Mouse (Mus musculus) liver, embryonic 13.5 days (tissue): ENCODE data around the gene Ube2v1. TPM values are rescaled to one million over a fixed set of nuclear protein-coding genes. Genes with fewer than 3 reads are reported as not detected.
"Not testable (repeated sequence)": the region's sequence is repeated elsewhere in the genome, so short reads cannot be mapped to it uniquely, and the experiment has no call there.

Source experiments
- ATAC-seq: fragments of 200-750 bp; cut with Nextera tagmentation; 2 replicates; pipeline ENCODE4 v1.8.0; 2017; ENCODE audit warnings: low read depth, mild to moderate bottlenecking, moderate number of reproducible peaks, moderate library complexity
- DNase-seq: peaks from one replicate; pipeline ENCODE4 v3.0.0; 2022
- H3K27ac ChIP-seq: fragments of 300-500 bp; sonication (generic); 2 replicates; pipeline ENCODE4 v1.5.1; 2015; ENCODE audit warnings: moderate library complexity, mild to moderate bottlenecking, inconsistent platforms
- H3K27me3 ChIP-seq: fragments of 300-500 bp; sonication (generic); 2 replicates; pipeline ENCODE4 v1.6.1; 2015; ENCODE audit warnings: mild to moderate bottlenecking, inconsistent platforms
- H3K36me3 ChIP-seq: fragments of 300-500 bp; sonication (generic); 2 replicates; pipeline ENCODE4 v1.6.1; 2015; ENCODE audit warnings: mild to moderate bottlenecking, inconsistent platforms
- H3K4me1 ChIP-seq: fragments of 300-500 bp; sonication (generic); replicated peaks from 2 replicates; pipeline ENCODE4 v1.6.1; 2015; ENCODE audit warnings: inconsistent platforms
- H3K4me2 ChIP-seq: fragments of 300-500 bp; sonication (generic); 2 replicates; pipeline ENCODE4 v1.6.1; 2015; ENCODE audit warnings: inconsistent platforms, mild to moderate bottlenecking, moderate library complexity
- H3K4me3 ChIP-seq: fragments of 300-500 bp; sonication (generic); replicated peaks from 2 replicates; pipeline ENCODE4 v1.5.1; 2015; ENCODE audit warnings: mild to moderate bottlenecking, inconsistent platforms
- H3K9ac ChIP-seq: fragments of 300-500 bp; sonication (generic); 2 replicates; pipeline ENCODE4 v1.6.1; 2015; ENCODE audit warnings: mild to moderate bottlenecking, inconsistent platforms
- H3K9me3 ChIP-seq: fragments of 300-500 bp; sonication (generic); replicated peaks from 2 replicates; pipeline ENCODE4 v1.6.1; 2016; ENCODE audit warnings: inconsistent platforms
- whole genome bisulfite sequencing: fragments of 180-500 bp; shearing (Covaris S2); methylation state at CpG from one replicate; pipeline ENCODE4 v1.1.7; 2015; ENCODE audit not compliant: insufficient replicate concordance; 5-methylcytosine and 5-hydroxymethylcytosine counted together
- polyA plus RNA-seq: library from polyadenylated mRNA; unstranded; fragments of >200 nt; fragmentation: Nextera tagmentation; extraction: Ambion mirVana; gene quantifications from 2 replicates; pipeline ENCODE4 v1.2.1, GENCODE M21; 2015

The Ube2v1 gene
- polyA plus RNA-seq, 1 experiment from 2014 or later = 205 TPM

DNA sequence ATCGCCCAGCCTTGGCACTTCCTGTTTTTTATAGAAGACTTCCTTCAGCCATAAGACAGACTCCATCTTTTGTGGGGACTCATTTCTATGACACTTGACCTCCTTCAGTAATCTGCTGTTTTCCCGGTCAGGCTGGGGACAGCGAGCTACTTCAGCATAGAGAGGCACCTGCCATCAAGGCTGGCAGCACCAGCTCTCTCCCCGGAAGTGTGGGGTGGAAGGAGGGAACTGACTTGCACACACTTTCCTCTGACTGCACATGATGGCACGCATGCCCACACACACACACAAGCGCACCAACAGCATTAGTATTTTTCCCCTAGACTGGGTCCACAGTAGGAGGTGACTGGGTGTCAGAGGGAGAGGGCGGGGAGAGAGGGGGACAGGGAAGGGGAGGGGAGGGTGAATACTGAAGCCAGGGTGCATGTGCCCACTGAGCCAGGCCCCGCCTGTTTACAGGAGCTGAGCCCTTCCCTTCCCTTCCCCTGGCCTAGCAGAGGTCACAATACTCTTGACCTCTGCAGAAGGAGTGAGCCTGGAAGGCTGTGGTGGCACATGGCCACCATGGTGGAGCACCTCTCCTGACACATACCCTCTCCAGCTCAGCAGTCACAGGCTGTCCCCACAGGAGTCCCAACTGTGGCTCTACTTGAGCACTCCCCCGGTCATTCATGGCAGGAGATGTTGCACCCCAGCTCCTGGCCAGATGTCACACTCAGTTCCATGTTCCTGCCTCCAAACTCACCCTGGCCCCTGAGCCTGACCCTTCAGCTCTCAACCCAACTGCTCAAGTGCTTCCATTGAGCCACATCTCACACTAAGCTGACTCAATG, 10.4 kb downstream of the Ube2v1 start:
- no peaks in the 10 kb centered on the region for H3K27me3 ChIP-seq
- H3K9ac ChIP-seq = peak overlapping the region; percentile 20
- peak; percentile 25; the same call in 1 of the 2 replicates for ATAC-seq
- peaks cover 77% of the 10 kb centered on the region for H3K36me3 ChIP-seq
- no peak for DNase-seq
- H3K27ac ChIP-seq = peak overlapping the region; percentile 65
- no peak overlapping the region for H3K4me2 ChIP-seq
- H3K4me1 ChIP-seq = peaks cover 74% of the 10 kb centered on the region
- 82% methylated on average over 8 of the region's 9 CpGs for WGBS
- no peaks in the 10 kb centered on the region for H3K9me3 ChIP-seq
- no peak overlapping the region for H3K4me3 ChIP-seq

DNA sequence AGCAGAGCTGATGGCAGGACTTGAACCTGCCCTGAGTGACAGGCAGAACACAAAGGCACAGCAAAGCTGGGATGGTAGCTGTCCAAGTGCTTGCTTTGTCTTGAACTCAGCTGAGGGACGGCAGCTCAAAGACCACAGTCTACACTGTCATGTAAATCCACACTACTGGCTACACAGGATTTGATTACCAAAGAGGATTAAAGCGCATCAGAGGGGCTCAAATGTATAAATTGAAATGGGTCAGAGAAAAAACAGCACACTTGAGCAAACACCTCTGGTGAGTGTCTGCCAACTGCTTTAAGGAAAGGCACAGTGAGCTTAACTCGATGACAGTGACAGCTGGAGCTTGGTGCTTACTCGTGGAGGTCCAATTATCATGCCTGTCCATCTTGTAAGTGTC, 14.4 kb downstream of the Ube2v1 start:
- 69% methylated on average over 4 of the region's 4 CpGs for WGBS
- no peak for ATAC-seq

DNA sequence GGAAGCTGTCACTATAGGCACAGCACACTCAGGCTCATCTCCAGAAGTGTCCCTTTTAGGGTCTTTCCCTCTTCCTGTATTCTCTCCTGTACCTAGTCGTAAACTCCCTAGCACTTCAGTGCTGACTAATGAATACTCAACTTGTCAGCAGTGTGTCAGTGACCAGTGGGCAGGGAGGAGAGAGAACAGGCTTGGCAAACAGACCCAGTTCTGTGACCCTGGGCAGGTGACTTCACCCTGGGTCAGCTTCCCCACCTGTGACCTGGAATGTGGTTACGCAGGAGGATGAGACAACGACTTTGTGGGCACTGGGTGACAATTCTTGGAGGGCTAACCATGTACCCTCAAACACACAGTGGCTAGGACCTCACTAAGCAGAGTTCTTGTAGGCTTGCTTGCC, 14.9 kb downstream of the Ube2v1 start:
- peaks cover 44% of the 10 kb centered on the region for H3K4me1 ChIP-seq
- ATAC-seq (no peak), DNase-seq (no peak)
- no peak overlapping the region for H3K4me3 ChIP-seq
- H3K36me3 ChIP-seq = peaks cover 88% of the 10 kb centered on the region
- H3K4me2 ChIP-seq = no peak overlapping the region
- H3K27me3 ChIP-seq = no peaks in the 10 kb centered on the region
- WGBS = 88% methylated on average over 3 of the region's 3 CpGs
- H3K9me3 ChIP-seq = no peaks in the 10 kb centered on the region
- no peak overlapping the region for H3K9ac ChIP-seq
- H3K27ac ChIP-seq = no peak overlapping the region

More for the DNA sequence above, 14.4 kb downstream of the Ube2v1 start:
- Histone ChIP-seq H3K9ac (no peak overlapping the region), H3K27me3 (no peaks in the 10 kb centered on the region), H3K27ac (no peak overlapping the region), H3K4me3 (no peak overlapping the region), H3K36me3 (peaks cover 88% of the 10 kb centered on the region), H3K4me2 (no peak overlapping the region), H3K9me3 (no peaks in the 10 kb centered on the region), H3K4me1 (peaks cover 44% of the 10 kb centered on the region)
- DNase-seq = no peak

DNA sequence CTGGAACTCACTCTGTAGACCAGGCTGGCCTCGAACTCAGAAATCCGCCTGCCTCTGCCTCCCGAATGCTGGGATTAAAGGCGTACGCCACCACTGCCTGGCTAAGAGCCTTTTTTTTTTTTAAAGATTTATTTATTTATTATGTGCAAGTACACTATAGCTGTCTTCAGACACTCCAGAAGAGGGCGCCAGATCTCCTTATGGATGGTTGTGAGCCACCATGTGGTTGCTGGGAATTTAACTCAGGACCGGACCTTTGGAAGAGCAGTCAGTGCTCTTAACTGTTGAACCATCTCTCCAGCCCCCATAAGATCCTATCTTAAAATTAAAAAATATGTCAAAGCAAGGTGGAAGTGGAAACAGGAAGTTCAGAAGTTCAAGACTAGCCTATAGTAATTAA, 18.6 kb downstream of the Ube2v1 start:
- H3K36me3 ChIP-seq = peaks cover 94% of the 10 kb centered on the region
- not testable (repeated sequence) for H3K4me3 ChIP-seq, H3K27ac ChIP-seq, H3K9ac ChIP-seq, H3K4me2 ChIP-seq, ATAC-seq, DNase-seq, H3K27me3 ChIP-seq, H3K9me3 ChIP-seq
- WGBS = 92% methylated on average over 7 of the region's 7 CpGs
- peaks cover 30% of the 10 kb centered on the region for H3K4me1 ChIP-seq

DNA sequence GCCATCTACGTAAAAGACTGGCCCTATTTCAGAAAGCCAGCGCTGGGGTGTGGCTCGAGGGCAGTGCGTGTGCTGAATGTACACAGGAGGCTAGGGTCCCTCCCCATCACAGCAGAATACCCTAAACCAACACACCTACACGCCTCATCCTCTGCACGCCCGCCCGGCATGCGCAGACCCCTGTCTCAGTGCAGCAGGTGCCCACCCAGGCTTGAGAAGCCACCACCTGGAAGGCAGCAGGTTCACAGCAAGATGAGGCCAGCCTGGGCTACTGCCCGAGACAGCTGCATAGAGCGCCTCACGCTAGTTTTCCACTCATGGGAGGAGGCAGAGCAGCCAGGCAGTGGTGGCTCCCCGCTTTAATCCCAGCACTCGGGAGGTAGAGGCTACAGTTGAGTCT, 19.8 kb downstream of the Ube2v1 start:
- no peaks in the 10 kb centered on the region for H3K9me3 ChIP-seq
- no peaks in the 10 kb centered on the region for H3K27me3 ChIP-seq
- peaks cover 88% of the 10 kb centered on the region for H3K36me3 ChIP-seq
- no peak overlapping the region for H3K4me2 ChIP-seq
- H3K4me3 ChIP-seq = no peak overlapping the region
- H3K4me1 ChIP-seq = peaks cover 27% of the 10 kb centered on the region
- no peak for ATAC-seq
- no peak overlapping the region for H3K9ac ChIP-seq
- no peak overlapping the region for H3K27ac ChIP-seq
- DNase-seq = no peak
- WGBS = 92% methylated on average over 14 of the region's 14 CpGs

DNA sequence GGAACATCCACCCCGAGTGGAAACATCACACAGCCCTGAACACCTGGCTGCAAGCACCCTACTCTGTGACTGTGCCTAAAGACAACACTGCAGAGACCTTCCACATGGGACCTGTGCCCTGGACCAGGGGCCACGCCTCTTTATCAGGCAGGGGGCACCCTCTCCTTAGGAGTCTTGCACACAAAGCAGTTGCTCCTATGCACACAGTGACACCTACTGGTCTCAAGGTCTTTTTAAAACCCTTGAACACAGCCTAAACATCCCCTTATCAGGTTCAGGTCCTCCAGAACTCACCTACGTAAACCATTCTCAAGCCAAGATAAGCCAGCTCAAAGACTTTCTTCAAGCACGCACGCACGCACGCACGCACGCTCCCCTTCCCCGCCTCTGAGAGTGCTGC, 20.6 kb downstream of the Ube2v1 start:
- no peak overlapping the region for H3K4me3 ChIP-seq
- peaks cover 88% of the 10 kb centered on the region for H3K36me3 ChIP-seq
- DNase-seq (no peak), ATAC-seq (peak; percentile 49)
- no peak overlapping the region for H3K4me2 ChIP-seq
- H3K27me3 ChIP-seq = no peaks in the 10 kb centered on the region
- peaks cover 30% of the 10 kb centered on the region for H3K4me1 ChIP-seq
- no peak overlapping the region for H3K9ac ChIP-seq
- WGBS = 60% methylated on average over 10 of the region's 10 CpGs
- no peak overlapping the region for H3K27ac ChIP-seq
- H3K9me3 ChIP-seq = no peaks in the 10 kb centered on the region

DNA sequence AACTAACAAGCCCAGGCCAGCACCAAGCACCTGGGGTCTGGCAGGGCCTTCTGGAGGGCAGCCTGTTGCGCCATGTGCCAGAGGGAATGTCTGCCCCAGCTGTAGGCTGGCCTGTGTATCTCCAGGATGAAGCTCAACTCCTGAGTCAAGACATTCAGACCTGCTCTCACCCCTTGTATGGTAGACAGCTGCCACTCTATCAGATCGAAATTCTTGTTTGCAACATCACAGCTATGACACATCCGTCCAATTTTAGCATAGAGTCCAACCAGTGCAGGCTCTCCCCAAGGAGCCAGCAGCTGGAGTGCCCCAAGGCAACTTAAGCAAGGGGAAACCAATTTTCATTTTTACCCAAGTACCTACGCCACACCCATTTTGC, 25.2 kb downstream of the Ube2v1 start:
- Histone ChIP-seq H3K4me1 (peaks cover 27% of the 10 kb centered on the region), H3K27me3 (no peaks in the 10 kb centered on the region), H3K27ac (no peak overlapping the region), H3K9ac (no peak overlapping the region), H3K9me3 (no peaks in the 10 kb centered on the region), H3K4me3 (no peak overlapping the region), H3K36me3 (peaks cover 46% of the 10 kb centered on the region), H3K4me2 (no peak overlapping the region)
- ATAC-seq (no peak), DNase-seq (no peak)
- WGBS = 72% methylated on average over 4 of the region's 4 CpGs

DNA sequence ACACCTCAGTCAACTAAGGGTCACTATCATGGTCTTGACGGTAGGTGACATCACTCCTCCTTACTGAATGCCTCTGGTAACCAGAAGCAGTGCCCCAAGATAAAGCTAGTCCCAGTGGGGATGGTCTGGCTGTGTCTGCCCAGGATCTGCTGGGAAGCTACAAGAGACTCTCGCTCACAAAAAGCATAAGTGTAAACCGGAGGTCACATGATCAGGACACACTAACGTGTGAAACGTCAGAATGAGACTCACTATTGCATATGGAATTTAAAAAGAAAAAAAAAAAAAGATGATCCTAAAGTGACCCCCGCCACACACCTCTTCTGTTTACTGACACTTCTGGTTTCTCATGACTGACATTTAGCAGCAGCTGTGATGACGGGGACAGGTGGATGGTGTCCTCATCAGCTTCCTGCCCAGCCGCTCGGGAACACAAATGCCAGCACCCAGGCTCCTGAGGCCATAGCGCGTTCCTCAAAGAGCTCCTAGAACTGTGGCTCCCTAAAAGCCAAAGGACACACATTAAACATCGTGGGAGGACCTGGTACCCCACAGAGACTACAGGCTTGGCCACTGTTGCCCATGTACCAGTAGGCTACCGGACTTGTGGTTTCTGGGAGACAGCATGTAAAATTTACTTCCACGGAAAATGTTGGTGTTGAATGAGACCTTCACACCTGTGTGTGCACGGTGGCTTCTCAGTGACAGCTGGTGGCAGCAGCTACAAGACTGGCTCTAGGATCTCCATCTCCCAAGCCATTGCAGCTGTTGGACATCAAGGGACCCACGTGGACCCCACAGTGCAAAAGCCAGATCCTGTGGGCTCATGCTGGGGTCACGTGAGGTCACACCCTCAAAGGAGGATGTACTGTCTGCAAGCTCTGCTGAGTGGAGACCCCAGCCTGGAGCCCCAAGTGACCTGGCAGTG, 25.8 kb downstream of the Ube2v1 start:
- WGBS = 72% methylated on average over 17 of the region's 17 CpGs
- peak; percentile 18; the same call in 1 of the 2 replicates for ATAC-seq
- Histone ChIP-seq H3K27me3 (no peaks in the 10 kb centered on the region), H3K9ac (no peak overlapping the region), H3K9me3 (no peaks in the 10 kb centered on the region), H3K27ac (no peak overlapping the region), H3K4me3 (no peak overlapping the region), H3K36me3 (peaks cover 39% of the 10 kb centered on the region), H3K4me2 (no peak overlapping the region), H3K4me1 (peaks cover 21% of the 10 kb centered on the region)
- no peak for DNase-seq

DNA sequence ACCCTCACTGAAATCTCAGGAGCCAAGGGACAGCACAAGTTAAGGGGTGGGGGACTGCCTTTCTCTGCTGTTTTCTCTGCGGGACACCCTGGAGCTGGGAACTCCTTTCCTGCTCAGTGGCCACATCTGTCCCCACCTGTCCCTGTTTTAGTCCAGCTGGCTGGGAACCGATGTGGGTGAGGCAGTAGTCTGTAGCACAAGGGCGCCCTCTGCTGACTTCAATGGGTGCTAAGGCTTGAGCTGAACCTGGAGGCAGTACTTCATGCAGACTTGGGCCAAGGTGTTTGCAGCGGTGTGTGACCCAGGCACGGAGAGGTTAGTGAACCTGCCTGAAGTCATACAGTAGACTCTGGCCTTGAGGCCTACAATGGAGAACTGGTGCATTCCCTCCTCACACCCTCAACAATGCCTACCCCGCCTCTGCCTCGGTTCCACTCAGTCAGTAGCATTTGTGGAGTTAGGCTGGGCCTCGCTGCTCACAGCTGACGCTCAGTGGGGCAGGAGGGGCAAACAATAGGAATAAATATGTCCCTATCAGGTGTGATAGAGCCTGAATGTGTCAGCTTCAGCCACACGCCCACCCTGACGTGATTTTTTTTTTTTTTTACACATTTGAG, 26.6 kb downstream of the Ube2v1 start:
- ATAC-seq = peak; percentile 70
- Histone ChIP-seq H3K9me3 (no peaks in the 10 kb centered on the region), H3K36me3 (peaks cover 31% of the 10 kb centered on the region), H3K9ac (no peak overlapping the region), H3K4me2 (no peak overlapping the region), H3K4me1 (peaks cover 13% of the 10 kb centered on the region; the same call in 1 of the 2 replicates), H3K4me3 (no peak overlapping the region), H3K27me3 (no peaks in the 10 kb centered on the region), H3K27ac (no peak overlapping the region)
- peak; percentile 72 for DNase-seq
- 28% methylated on average over 11 of the region's 11 CpGs for WGBS

DNA sequence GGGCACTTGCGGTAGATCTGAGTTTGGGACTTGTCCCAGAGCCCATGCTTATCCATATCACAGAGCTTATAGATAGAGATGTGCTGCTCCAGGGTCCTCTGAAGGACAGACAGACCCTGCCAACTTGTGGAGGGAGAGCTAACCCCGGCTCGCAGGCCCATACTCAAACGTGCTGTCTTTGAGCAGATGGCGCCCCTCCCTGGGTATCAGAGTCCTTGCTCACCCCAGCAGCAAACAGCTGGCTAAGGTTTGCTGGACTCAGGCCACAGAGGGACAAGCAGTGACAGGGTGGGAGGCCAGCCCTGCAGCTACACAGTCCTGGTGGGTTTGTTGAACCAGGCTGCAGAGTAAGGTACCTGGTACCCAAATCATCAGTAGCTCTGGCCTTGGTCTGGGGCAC, 28.9 kb downstream of the Ube2v1 start:
- Histone ChIP-seq H3K9me3 (no peaks in the 10 kb centered on the region), H3K27me3 (no peaks in the 10 kb centered on the region), H3K27ac (no peak overlapping the region), H3K9ac (no peak overlapping the region), H3K36me3 (peaks cover 18% of the 10 kb centered on the region), H3K4me1 (peaks cover 13% of the 10 kb centered on the region; the same call in 1 of the 2 replicates), H3K4me2 (no peak overlapping the region), H3K4me3 (no peak overlapping the region)
- WGBS = 41% methylated on average over 5 of the region's 5 CpGs
- no peak for DNase-seq
- no peak for ATAC-seq

DNA sequence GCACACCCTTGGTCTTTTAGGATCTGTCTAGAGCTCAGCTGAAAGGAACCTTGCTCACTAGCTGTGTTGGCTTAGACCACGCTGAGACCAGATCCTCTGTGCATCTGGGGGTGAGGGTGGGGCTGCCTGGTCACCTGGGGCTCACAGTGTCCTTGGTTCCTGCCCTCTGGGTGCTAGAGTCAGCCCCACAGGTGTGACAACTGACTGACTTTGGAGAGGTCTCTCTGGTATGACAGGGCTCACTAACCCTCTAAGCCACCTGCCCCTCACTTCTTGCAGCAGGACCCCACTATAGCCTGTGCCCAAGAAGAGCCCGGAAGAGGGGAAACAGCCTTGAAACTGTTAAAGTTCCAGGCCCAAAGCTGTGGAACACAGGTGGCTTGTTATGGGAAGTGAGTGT, 29.5 kb downstream of the Ube2v1 start:
- no peak for ATAC-seq
- Histone ChIP-seq H3K27ac (no peak overlapping the region), H3K36me3 (peaks cover 14% of the 10 kb centered on the region), H3K4me2 (no peak overlapping the region), H3K9me3 (no peaks in the 10 kb centered on the region), H3K4me1 (peaks cover 15% of the 10 kb centered on the region), H3K27me3 (0 out of 2 replicates have a peak, but pooled peaks cover 1% of the 10 kb centered on the region), H3K4me3 (no peak overlapping the region), H3K9ac (no peak overlapping the region)
- 66% methylated on average over 2 of the region's 2 CpGs for WGBS
- no peak for DNase-seq
